Mouse (Mus musculus) C2C12 (cell line): ENCODE data around the gene Slit1.

ENCODE experiments used
- CEBPB ChIP-seq: IDR thresholded peaks from one replicate; pipeline ENCODE4 v1.6.1; 2011; ENCODE audit warnings: low read depth, mild to moderate bottlenecking, control low read depth, moderate library complexity
- CTCF ChIP-seq: IDR thresholded peaks from one replicate; pipeline ENCODE4 v1.5.1; 2011; ENCODE audit not compliant: control insufficient read depth, insufficient read depth, insufficient read length
- MAX ChIP-seq: IDR thresholded peaks from one replicate; pipeline ENCODE4 v1.6.1; 2011; ENCODE audit warnings: mild to moderate bottlenecking, control low read depth
- MYOD1 ChIP-seq: IDR thresholded peaks from one replicate; pipeline ENCODE4 v1.6.1; 2011; ENCODE audit warnings: low read depth; ENCODE audit not compliant: control insufficient read depth, insufficient read length
- MYOG ChIP-seq: IDR thresholded peaks from one replicate; pipeline ENCODE4 v1.6.1; 2011; ENCODE audit not compliant: control insufficient read depth, insufficient read length; ENCODE audit errors: extremely low read depth
- USF1 ChIP-seq: IDR thresholded peaks from one replicate; pipeline ENCODE4 v1.6.1; 2011; ENCODE audit warnings: low read depth, mild to moderate bottlenecking, control low read depth, moderate library complexity

GRCm38 (mm10) chr19:41743396-41743795, at the start of gene Slit1:
- no peak for TF ChIP-seq MYOG
- no peak for TF ChIP-seq CTCF
- TF ChIP-seq USF1 = no peak
- TF ChIP-seq CEBPB = no peak
- no peak for TF ChIP-seq MAX
- no peak for TF ChIP-seq MYOD1
